Mouse (Mus musculus) heart, adult 8-10 months (tissue): Measurements from ENCODE around the gene Txndc11. TPM values are rescaled to one million over a fixed set of nuclear protein-coding genes. Genes with fewer than 3 reads are reported as not detected.
"Not testable (repeated sequence)": the region's sequence is repeated elsewhere in the genome, so short reads cannot be mapped to it uniquely, and the experiment has no call there.

Experiments
- DNase-seq: peaks from one replicate; pipeline ENCODE4 v3.0.0; 2022; ENCODE audit warnings: low spot score
- total RNA-seq, 4 experiments: library from RNA; stranded (reverse); gene quantifications; 2 replicates each; pipeline ENCODE4 v1.2.4; 2022

Txndc11 gene
- 10 to 100 TPM; 11.9 to 17.1 (median 12.5) TPM for total RNA-seq

DNA sequence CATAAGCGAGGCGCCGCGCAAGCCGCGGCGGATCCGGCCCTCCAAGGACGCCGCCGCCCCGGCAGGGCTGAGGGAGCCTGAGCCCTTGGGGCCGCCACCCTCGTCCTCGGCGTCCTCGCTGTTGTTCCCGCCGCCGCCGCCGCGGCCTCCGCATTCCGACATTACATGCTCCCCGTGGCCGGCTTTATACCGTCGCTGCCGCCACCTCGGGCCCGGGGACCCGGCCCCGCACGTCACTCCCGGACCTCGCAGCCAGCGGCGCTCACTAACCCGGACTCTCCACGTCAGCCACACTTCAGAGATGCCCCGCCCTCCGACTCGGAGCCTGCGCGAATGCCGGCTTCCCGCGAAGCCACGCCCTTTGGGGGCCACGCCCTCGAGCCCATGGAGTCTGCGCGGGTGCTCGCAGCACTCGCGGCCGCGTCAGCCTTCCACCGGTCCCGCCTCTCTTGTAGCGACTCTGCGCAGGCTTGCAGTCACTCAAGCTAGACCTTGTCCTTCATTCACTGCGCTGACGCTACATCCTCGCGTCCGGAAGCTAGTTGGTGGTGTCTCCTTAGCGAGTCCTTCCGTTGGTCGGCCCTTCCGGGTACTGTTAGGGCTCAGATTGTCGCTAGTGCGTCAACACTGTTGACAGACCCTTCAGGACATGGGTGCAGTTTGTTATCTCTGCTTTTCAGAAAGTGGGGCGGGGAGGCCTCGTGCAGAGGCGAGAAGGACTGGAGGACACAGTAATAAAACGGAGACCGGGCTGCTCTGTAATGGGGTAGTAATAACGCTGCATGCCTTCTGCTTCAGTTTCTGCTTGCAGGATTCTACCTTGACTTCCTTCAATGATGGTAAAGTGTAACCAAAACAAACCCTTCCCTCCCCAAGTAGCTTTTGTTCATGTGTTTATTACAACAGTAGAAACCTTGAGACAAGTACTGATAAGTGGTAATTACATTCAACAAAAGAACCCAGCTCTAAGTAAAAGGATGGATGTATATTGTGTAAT lies at the start of gene Txndc11:
Txndc11 (minus strand) TSS at position 303 of the 997 bp plus-strand sequence.
- peak; percentile 99 for DNase-seq

DNA sequence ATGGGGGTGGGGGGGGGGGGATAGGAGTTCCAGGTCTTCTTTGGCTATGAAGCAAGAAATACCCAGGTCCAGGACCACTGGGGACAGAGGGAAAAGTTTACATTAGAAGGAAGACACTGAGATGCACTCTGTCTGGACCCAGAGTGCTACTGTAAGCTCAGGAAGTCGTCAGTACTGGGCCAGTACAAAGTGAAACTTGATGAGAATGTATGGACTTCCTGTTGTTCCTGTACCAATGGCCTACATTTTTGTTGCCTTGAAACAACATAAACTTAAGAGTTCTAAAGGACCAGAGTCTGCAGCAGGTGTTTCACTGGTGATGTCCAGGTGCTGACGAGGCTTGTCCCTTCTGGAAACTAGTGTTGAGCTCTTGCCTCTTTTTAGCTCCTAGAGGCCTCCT lies 43.0 kb upstream of the Txndc11 start:
- no peak for DNase-seq

- DNase-seq, result no peak
These were observed 42.4 kb upstream of the Txndc11 start for GRCm38 (mm10) chr16:11176884-11177244.

- peak; percentile 90 for DNase-seq
These were observed 41.9 kb upstream of the Txndc11 start, which contains the start of gene Zc3h7a for GRCm38 (mm10) chr16:11176208-11176883. TSS of gene Zc3h7a (minus strand) at chr16:11176393.

GRCm38 (mm10) chr16:11175489-11176207 lies 41.2 kb upstream of the Txndc11 start:
- DNase-seq, result peak; percentile 78

DNA sequence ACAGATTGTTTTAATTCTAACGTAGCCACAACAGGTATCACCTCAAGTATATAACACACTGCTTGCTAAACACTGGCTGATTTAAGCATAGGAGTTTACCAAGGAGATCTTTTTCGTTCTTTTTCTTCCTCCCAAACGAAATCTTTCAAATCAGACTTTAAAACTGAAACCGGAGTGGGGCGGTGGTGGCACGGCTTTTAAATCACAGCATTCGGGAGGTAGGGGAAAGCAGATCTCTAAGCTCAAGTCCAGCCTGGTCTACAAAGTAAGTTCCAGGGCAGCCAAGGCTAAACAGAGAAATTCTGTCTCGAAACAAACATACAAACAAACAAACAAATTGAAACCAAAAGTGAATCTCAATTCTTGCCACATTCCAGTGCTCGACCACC lies 40.6 kb upstream of the Txndc11 start:
- no peak for DNase-seq

DNA sequence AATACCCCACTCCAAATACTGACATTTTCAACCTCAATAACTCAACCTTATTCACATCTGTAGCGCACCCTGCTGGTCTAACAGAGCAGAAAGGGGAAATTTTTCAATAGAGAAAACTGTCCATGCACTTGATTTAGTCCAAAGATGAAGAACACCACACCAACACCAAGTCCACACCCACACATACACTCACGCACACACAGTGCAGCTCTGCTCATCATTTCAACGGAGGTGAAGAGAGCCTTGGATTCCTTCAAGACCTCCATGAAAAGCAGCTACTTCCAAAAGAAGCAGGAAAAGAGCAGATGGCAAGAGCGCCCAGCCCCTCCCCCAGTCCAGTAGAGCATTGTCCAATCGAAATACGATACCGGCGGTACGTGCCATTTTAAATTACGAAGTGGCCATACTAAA lies 40.2 kb upstream of the Txndc11 start:
- DNase-seq, result peak; percentile 44

DNA sequence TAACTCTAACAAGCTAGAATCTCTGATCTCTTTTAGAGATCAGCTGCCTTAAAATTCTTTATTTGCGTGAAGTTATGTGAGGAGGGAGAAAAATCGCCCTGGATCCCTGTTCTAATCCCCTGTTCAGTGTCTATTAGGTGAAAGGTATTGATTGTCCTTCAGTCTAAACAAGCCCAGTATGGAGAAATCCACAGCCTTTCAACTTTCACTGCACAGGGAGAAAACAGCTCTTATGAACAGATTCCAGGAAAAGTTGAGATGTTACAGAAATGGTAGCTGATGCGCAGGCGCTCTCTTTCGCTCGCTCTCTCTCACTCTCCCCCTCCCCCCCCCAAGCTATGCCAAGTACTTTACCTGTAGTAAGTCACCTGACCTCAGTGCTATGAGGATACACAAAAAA lies 37.2 kb upstream of the Txndc11 start:
- no peak for DNase-seq

DNA sequence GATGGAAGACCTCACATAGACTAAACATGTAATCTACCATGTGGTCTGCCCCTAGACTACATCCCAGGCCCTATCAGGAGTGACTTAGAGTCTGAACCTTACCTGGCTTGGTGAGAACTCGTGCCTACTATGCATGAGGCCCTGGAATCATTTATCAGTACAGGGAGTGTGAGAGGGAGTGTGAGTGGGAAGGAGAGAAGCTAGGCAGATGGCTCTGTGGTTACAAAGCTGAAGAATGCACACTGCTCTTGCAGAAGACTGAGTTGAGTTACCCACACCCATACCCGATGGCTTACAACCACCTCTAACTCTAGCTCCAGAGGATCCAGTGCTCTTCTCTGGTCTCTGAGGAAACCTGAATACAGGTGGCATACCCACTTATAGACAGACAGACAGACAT lies 32.0 kb upstream of the Txndc11 start:
- no peak for DNase-seq

GRCm38 (mm10) chr16:11164695-11165255 lies 30.3 kb upstream of the Txndc11 start:
- DNase-seq, result no peak

GRCm38 (mm10) chr16:11157721-11158120 lies 23.3 kb upstream of the Txndc11 start:
- not testable (repeated sequence) for DNase-seq

DNA sequence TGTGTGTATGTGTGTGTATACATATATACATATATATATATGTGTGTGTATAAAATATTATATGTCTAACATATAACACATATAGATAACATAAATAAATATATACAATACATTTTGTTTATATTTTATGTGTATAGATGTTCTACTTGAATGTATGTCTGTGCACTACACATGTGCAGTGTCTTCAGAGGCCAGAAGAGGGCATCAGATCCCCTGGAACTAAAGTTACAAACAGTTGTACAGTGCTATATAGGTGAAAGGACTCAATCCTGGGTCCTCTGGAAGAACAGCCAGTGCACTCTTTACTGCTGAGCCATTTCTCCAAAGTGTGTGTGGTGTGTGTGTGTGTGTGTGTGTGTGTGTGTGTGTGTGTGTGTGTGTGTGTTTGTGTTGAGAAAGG lies 20.1 kb upstream of the Txndc11 start:
- no peak for DNase-seq

GRCm38 (mm10) chr16:11143706-11144483 lies 9.4 kb upstream of the Txndc11 start:
- peak; percentile 100 for DNase-seq

DNA sequence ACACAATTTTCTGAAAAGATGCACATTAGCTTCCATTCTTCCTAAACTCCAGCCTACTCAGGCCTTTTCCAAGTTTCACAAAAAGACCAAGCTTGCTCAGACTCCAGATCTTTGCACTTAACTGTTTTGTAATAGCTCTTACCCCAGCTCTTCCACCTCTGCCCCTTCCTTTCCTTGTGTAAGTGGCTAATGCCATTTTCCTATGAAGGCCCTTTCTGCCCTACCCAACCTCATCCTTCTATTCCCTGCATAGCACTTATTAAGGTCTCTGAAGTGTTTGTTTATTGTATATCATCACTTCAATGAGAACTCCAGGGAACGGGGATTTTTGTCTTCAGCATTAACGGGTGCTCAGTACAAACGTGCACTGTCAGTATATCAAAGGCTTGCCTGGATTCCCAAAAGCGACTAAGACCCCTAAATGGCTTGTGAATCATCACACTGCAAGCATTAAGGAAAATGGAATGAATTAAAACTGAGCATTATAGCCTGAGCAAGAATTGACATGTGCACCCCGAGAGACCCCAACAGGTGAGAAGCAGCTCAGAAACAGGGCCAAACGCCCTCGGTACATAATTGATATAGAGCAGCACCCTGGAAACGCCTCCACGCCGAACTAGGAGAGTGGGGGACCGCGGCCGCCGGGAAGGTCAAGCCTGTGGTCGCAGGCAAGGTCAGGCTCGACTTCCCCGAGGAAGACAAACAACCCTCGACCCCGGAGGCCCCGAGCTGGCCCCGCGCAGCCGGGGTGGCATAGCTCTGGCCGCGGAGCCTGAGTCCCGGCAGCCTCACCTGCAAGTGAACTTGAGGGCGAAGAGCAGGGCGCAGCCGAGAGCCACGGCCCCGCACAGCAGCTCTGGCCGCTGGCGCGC lies 738 bp downstream of the Txndc11 start:
- DNase-seq, result peak; percentile 24

- DNase-seq, result no peak
These were observed 1.6 kb downstream of the Txndc11 start for GRCm38 (mm10) chr16:11132839-11133238.

GRCm38 (mm10) chr16:11128301-11128700 lies 6.1 kb downstream of the Txndc11 start:
- DNase-seq, result no peak

- DNase-seq, result no peak
These were observed 9.1 kb downstream of the Txndc11 start for GRCm38 (mm10) chr16:11125371-11125770.

GRCm38 (mm10) chr16:11124110-11124509 lies 10.3 kb downstream of the Txndc11 start:
- no peak for DNase-seq

DNA sequence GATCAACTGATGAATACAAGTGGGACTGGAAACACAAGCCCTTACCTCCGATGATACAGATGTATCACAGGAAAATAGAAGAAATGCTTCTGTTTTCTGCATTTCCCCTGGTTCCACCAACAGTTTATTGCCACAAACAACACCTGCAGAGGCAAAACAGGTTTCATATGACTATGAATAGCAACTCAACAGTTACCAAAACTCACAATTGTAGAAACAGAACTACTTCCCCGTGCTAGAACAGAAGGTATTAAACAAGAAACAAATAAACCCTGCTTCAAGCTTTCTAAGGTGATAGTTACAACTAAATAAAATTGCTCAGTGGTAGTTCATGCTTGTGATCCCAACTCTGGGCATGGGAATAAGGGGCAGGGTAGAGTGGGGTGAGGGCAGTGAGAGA lies 11.8 kb downstream of the Txndc11 start:
- no peak for DNase-seq

GRCm38 (mm10) chr16:11109198-11109740 lies 25.2 kb downstream of the Txndc11 start:
- DNase-seq, result peak; percentile 38
